Mouse (Mus musculus) intestine, postnatal 0 days (tissue): Measurements from ENCODE around the gene Utp6. TPM values are rescaled to one million over a fixed set of nuclear protein-coding genes. Genes with fewer than 3 reads are reported as not detected.

ENCODE experiments used
- ATAC-seq: fragments of 200-750 bp; cut with Nextera tagmentation; 2 replicates; pipeline ENCODE4 v1.8.0; 2017; ENCODE audit warnings: mild to moderate bottlenecking, moderate TSS enrichment, moderate library complexity
- H3K27ac ChIP-seq: fragments of 300-500 bp; sonication (generic); 2 replicates; pipeline ENCODE4 v1.5.1; 2014; ENCODE audit warnings: mild to moderate bottlenecking, low read depth, low read length, moderate library complexity
- H3K27me3 ChIP-seq: fragments of 300-500 bp; sonication (generic); replicated peaks from 2 replicates; pipeline ENCODE4 v1.6.1; 2014; ENCODE audit warnings: low read length, mixed read lengths; ENCODE audit not compliant: control insufficient read depth, insufficient read depth
- H3K36me3 ChIP-seq: fragments of 300-500 bp; sonication (generic); 2 replicates; pipeline ENCODE4 v1.6.1; 2014; ENCODE audit warnings: mild to moderate bottlenecking, moderate library complexity; ENCODE audit not compliant: control insufficient read depth, insufficient read depth
- H3K4me1 ChIP-seq: fragments of 300-500 bp; sonication (generic); replicated peaks from 2 replicates; pipeline ENCODE4 v1.6.1; 2014; ENCODE audit warnings: antibody characterized with exemption, low read length, mixed read lengths; ENCODE audit not compliant: control insufficient read depth, insufficient read depth
- H3K4me2 ChIP-seq: fragments of 300-500 bp; sonication (generic); replicated peaks from 2 replicates; pipeline ENCODE4 v1.6.1; 2014; ENCODE audit warnings: low read depth, mild to moderate bottlenecking, moderate library complexity
- H3K4me3 ChIP-seq: fragments of 300-500 bp; sonication (generic); 2 replicates; pipeline ENCODE4 v1.5.1; 2014; ENCODE audit warnings: low read depth, low read length
- H3K9ac ChIP-seq: fragments of 300-500 bp; sonication (generic); 2 replicates; pipeline ENCODE4 v1.6.1; 2014; ENCODE audit warnings: mild to moderate bottlenecking, low read depth, low read length
- H3K9me3 ChIP-seq: fragments of 300-500 bp; sonication (generic); 2 replicates; pipeline ENCODE4 v1.6.1; 2016; ENCODE audit warnings: mixed run types; ENCODE audit not compliant: control insufficient read depth
- CTCF ChIP-seq: sonication (generic); IDR thresholded peaks from 2 replicates; pipeline ENCODE4 v1.5.1; 2016; ENCODE audit warnings: low read depth, mild to moderate bottlenecking, control low read depth, antibody characterized with exemption, moderate library complexity
- WGBS: fragments of 180-500 bp; shearing (Covaris S2); extraction: QIAGEN DNeasy Blood & Tissue Kit; methylation state at CpG from one replicate; pipeline ENCODE4 v1.1.7; 2014; 5-methylcytosine and 5-hydroxymethylcytosine counted together
- polyA plus RNA-seq: library from polyadenylated mRNA; unstranded; fragments of >200 nt; fragmentation: Nextera tagmentation; extraction: Ambion mirVana; gene quantifications from 2 replicates; pipeline ENCODE4 v1.2.1, GENCODE M21; 2015

Utp6 gene
- 24.4 and 24.5 TPM in 2 replicates for polyA plus RNA-seq

GRCm38 (mm10) chr11:79962125-79962876, at the start of gene Utp6:
TSS of gene Utp6 (minus strand) at chr11:79962390.
- H3K27ac ChIP-seq, result peak within 1 kb of the TSS; percentile 54
- peak within 1 kb of the TSS; percentile 66 for H3K4me3 ChIP-seq
- ATAC-seq, result peak; percentile 94
- H3K4me1 ChIP-seq, result no peaks in the 10 kb centered on the region; the same call in 1 of the 2 replicates
- no peaks in the 10 kb centered on the region for H3K27me3 ChIP-seq
- H3K4me2 ChIP-seq, result peak within 1 kb of the TSS; percentile 82
- peak within 1 kb of the TSS; percentile 58 for H3K9ac ChIP-seq
- under 1% methylated on average over 46 of the region's 46 CpGs for WGBS
- H3K9me3 ChIP-seq, result no peaks in the 10 kb centered on the region
- TF ChIP-seq CTCF, result peak; percentile 89
- peaks cover 8% of the 10 kb centered on the region for H3K36me3 ChIP-seq

GRCm38 (mm10) chr11:79994271-79994988, 32.2 kb upstream of the Utp6 start:
- 1% methylated on average over 7 of the region's 7 CpGs for WGBS

GRCm38 (mm10) chr11:79993356-79994270, 31.4 kb upstream of the Utp6 start:
- Histone ChIP-seq H3K4me2 (peak overlapping the region; percentile 89), H3K9ac (peak overlapping the region; percentile 91), H3K36me3 (peaks cover 5% of the 10 kb centered on the region), H3K27ac (peak overlapping the region; percentile 98), H3K27me3 (no peaks in the 10 kb centered on the region), H3K4me1 (no peaks in the 10 kb centered on the region), H3K4me3 (peak overlapping the region; percentile 96), H3K9me3 (no peaks in the 10 kb centered on the region)
- no peak; the same call in none of the 2 replicates for ATAC-seq
- WGBS, result under 1% methylated on average over 54 of the region's 74 CpGs
- no peak for TF ChIP-seq CTCF

More at GRCm38 (mm10) chr11:79994271-79994988, 32.2 kb upstream of the Utp6 start:
- no peak for TF ChIP-seq CTCF
- Histone ChIP-seq H3K9ac (peak overlapping the region; percentile 91; the same call in 1 of the 2 replicates), H3K27ac (no peak overlapping the region), H3K27me3 (no peaks in the 10 kb centered on the region), H3K36me3 (peaks cover 7% of the 10 kb centered on the region), H3K4me2 (peak overlapping the region; percentile 89), H3K9me3 (no peaks in the 10 kb centered on the region), H3K4me3 (peak overlapping the region; percentile 96), H3K4me1 (no peaks in the 10 kb centered on the region)
- no peak for ATAC-seq

DNA sequence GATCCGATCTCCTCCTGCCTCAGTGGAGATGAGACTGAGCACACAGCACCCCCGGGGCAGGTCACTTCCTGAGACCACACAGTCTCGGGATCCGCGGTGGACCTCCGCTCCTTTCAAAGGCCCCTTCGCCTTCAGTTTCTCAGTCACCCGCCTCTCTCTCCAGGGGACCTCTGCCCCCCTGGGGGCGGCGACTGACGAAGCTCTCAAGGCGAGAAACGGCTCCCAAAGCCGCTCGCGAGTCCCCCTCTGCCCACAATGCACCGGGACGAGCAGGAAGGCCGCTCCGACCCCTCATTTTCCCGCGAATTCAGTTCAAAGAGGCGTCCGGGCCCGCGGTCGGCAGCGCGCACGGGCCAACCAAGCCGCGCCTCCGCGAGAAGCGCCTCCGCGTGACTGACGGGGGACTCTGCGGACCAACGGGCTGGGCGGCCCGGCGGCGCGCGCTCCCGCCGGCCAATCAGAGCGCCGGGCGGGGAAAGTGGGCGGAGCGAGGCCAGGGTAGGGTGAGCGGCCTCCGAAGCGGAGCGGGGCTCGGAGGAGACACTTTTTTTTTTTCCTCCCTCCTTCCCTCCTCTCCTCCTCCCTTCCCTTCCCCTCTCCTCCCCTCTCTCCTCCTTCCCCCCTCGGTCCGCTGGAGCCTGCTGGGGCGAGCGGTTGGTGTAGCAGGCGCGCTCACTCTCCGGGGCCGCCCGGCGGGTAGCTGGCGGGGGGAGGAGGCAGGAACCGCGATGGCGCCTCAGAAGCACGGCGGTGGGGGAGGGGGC, 30.6 kb upstream of the Utp6 start, which contains the start of gene Suz12:
Gene Suz12, plus strand, starts transcription at position 515 of the 764 bp plus-strand sequence.
- under 1% methylated on average over 62 of the region's 74 CpGs for WGBS

DNA sequence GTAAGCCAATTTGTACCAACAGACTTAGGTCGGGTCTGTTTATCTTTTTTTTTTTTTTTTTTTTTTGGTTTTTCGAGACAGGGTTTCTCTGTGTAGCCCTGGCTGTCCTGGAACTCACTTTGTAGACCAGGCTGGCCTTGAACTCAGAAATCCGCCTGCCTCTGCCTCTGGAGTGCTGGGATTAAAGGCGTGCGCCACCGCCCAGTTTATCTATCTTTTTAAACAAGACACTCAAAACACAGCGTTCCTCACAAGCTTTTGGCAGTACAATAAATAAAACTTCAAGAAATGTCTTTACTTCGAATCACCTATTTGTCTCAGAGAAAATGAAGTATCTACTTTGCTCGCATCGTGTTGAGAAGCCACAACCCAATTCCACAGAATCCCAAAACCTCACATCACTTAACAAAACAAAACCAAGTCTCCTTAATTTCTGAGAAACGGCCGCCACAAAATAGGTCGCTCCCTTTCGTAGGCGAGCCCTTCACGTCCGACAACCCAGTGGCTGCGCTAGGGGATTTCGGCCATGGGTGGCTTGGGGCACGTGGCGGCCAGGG, 29.9 kb upstream of the Utp6 start:
- TF ChIP-seq CTCF, result no peak
- Histone ChIP-seq H3K4me3 (peak overlapping the region; percentile 96), H3K27me3 (no peaks in the 10 kb centered on the region), H3K9me3 (no peaks in the 10 kb centered on the region), H3K9ac (peak overlapping the region; percentile 91), H3K4me2 (peak overlapping the region; percentile 89), H3K4me1 (no peaks in the 10 kb centered on the region), H3K27ac (peak overlapping the region; percentile 78), H3K36me3 (peaks cover 5% of the 10 kb centered on the region)
- WGBS, result 22% methylated on average over 20 of the region's 21 CpGs
- no peak for ATAC-seq

More for the DNA sequence above, 30.6 kb upstream of the Utp6 start, which contains the start of gene Suz12:
- Histone ChIP-seq H3K4me1 (no peaks in the 10 kb centered on the region), H3K9me3 (no peaks in the 10 kb centered on the region), H3K4me3 (peak within 1 kb of the TSS; percentile 96), H3K4me2 (peak within 1 kb of the TSS; percentile 89), H3K36me3 (peaks cover 5% of the 10 kb centered on the region), H3K27ac (peak within 1 kb of the TSS; percentile 98), H3K27me3 (no peaks in the 10 kb centered on the region), H3K9ac (peak within 1 kb of the TSS; percentile 91)
- peak; percentile 96 for ATAC-seq
- no peak for TF ChIP-seq CTCF
